Comparison of ENCODE assay signal across 8 mouse cellular contexts in genomic region chr12:82168820-82169533, GRCm38 (mm10). TPM values are rescaled to one million over a fixed set of nuclear protein-coding genes. Genes with fewer than 3 reads are reported as not detected.
DNase-seq lines count a peak whose midpoint lies in the region; ATAC-seq and TF ChIP-seq lines count a peak whose summit lies in the region.

Gene Sipa1l1, plus strand, starts transcription at chr12:82169320.

- peak; percentile 84 for TF ChIP-seq POLR2A in cortical plate, adult 2 months (IDR thresholded peaks at IDR 0.05; ENCODE audit: extremely low read depth, insufficient read depth, low read length)

- peak; percentile 80 for ATAC-seq in activated CD4-positive, CD25-positive, alpha-beta regulatory T cell, adult 4 months
- peak; percentile 90 for ATAC-seq in megakaryocyte progenitor cell, adult 5-6 weeks (replicated peaks; ENCODE audit: poor library complexity)

- peak; percentile 92 for DNase-seq in gastrocnemius, postnatal 10 days
- DNase-seq in induced T-regulatory cell, adult 2 months (ENCODE audit: low read depth), result peak; percentile 99
- peak; percentile 90 to 97 for DNase-seq in left cerebral cortex, adult 9 months (ENCODE audit: low spot score in 2 of 2)
- peak; percentile 97 for DNase-seq in right cerebral cortex, postnatal 14 days
- peak; percentile 85 to 95 for DNase-seq in urinary bladder, postnatal 36 days (ENCODE audit: low spot score in 2 of 2)

- peaks cover 7% of the 10 kb centered on the region; the same call in 1 of the 2 replicates for H3K4me1 ChIP-seq in cortical plate, adult 2 months (ENCODE audit: control insufficient read depth, insufficient read depth, low read length)

- no peak for TF ChIP-seq CTCF in cortical plate, adult 2 months (IDR thresholded peaks at IDR 0.05; ENCODE audit: extremely low read depth, insufficient read depth, low read length)

- peak within 1 kb of the TSS; percentile 46 for H3K4me3 ChIP-seq in cortical plate, adult 2 months (ENCODE audit: insufficient read depth, low read length)

- H3K27ac ChIP-seq in cortical plate, adult 2 months (ENCODE audit: insufficient read depth, low read length), result peak within 1 kb of the TSS; percentile 93

RNA-seq across cellular contexts. Expression of gene Sipa1l1, which starts in this region (rescaled TPM):
- polyA plus RNA-seq in activated CD4-positive, CD25-positive, alpha-beta regulatory T cell, adult 4 months (2017; shearing (Covaris generic)), result 10 to 100 TPM; 23.4 to 29.9 TPM
- 152 and 159 TPM in 2 replicates for polyA plus RNA-seq in cortical plate, adult 2 months (2012; rRNA removed)
- 10 to 100 TPM; 16.7 to 20.6 TPM for total RNA-seq in gastrocnemius, postnatal 10 days (2021)
- 20.8 and 29.9 TPM in 2 replicates for total RNA-seq in megakaryocyte progenitor cell, adult 5-6 weeks (2015)
- total RNA-seq in megakaryocyte progenitor cell, adult 5-6 weeks (2017), result 26.9 and 28.3 TPM in 2 replicates

Comparison
In these comparisons a context has a peak if more than half of its experiments do, and no peak if none do; other contexts are left out.
1. Peak in every context shown above with its lines: DNase-seq, ATAC-seq, H3K4me3 ChIP-seq and H3K27ac ChIP-seq.